Mouse (Mus musculus) heart, postnatal 0 days (tissue): Measurements from ENCODE around the gene Eif5a2. TPM values are rescaled to one million over a fixed set of nuclear protein-coding genes. Genes with fewer than 3 reads are reported as not detected.

Experiments
- ATAC-seq: fragments of 200-750 bp; cut with Nextera tagmentation; 2 replicates; pipeline ENCODE4 v1.8.0; 2017; ENCODE audit warnings: low read depth, moderate number of reproducible peaks, moderate library complexity; ENCODE audit not compliant: insufficient read depth
- DNase-seq: peaks from one replicate; pipeline ENCODE4 v3.0.0-alpha.2; 2016; ENCODE audit warnings: low spot score
- H3K27ac ChIP-seq: fragments of 300-500 bp; sonication (generic); 2 replicates; pipeline ENCODE4 v1.5.1; 2014; ENCODE audit warnings: low read depth, mild to moderate bottlenecking
- H3K27me3 ChIP-seq: fragments of 300-500 bp; sonication (generic); 2 replicates; pipeline ENCODE4 v1.6.1; 2014; ENCODE audit warnings: low read length, mixed read lengths; ENCODE audit not compliant: control insufficient read depth, insufficient read depth
- H3K36me3 ChIP-seq: fragments of 300-500 bp; sonication (generic); replicated peaks from 2 replicates; pipeline ENCODE4 v1.6.1; 2014; ENCODE audit warnings: low read length, mixed read lengths; ENCODE audit not compliant: control insufficient read depth, insufficient read depth
- H3K4me1 ChIP-seq: fragments of 300-500 bp; sonication (generic); 2 replicates; pipeline ENCODE4 v1.6.1; 2014; ENCODE audit warnings: antibody characterized with exemption; ENCODE audit not compliant: control insufficient read depth, insufficient read depth
- H3K4me2 ChIP-seq: fragments of 300-500 bp; sonication (generic); 2 replicates; pipeline ENCODE4 v1.6.1; 2014; ENCODE audit warnings: low read depth, mild to moderate bottlenecking, low read length, moderate library complexity
- H3K4me3 ChIP-seq: fragments of 300-500 bp; sonication (generic); 2 replicates; pipeline ENCODE4 v1.5.1; 2014; ENCODE audit warnings: low read depth, low read length
- H3K9ac ChIP-seq: fragments of 300-500 bp; sonication (generic); replicated peaks from 2 replicates; pipeline ENCODE4 v1.6.1; 2014; ENCODE audit warnings: low read depth, low read length, mixed read lengths
- H3K9me3 ChIP-seq: fragments of 300-500 bp; sonication (generic); replicated peaks from 2 replicates; pipeline ENCODE4 v1.6.1; 2016; ENCODE audit warnings: low read length; ENCODE audit not compliant: control insufficient read depth
- CTCF ChIP-seq: IDR thresholded peaks from 2 replicates; pipeline ENCODE4 v1.5.1; 2016; ENCODE audit warnings: antibody characterized with exemption, control low read depth, low read depth
- EP300 ChIP-seq: IDR thresholded peaks from 2 replicates; pipeline ENCODE4 v1.6.1; 2016; ENCODE audit warnings: antibody characterized with exemption, low read depth
- WGBS: fragments of 180-500 bp; shearing (Covaris S2); extraction: QIAGEN DNeasy Blood & Tissue Kit; methylation state at CpG from one replicate; pipeline ENCODE4 v1.1.7; 2014; 5-methylcytosine and 5-hydroxymethylcytosine counted together
- polyA plus RNA-seq: library from polyadenylated mRNA; unstranded; fragments of >200 nt; fragmentation: Nextera tagmentation; extraction: Ambion mirVana; gene quantifications from 2 replicates; pipeline ENCODE4 v1.2.1, GENCODE M21; 2015
- total RNA-seq: library from RNA; depleted of rRNA; stranded (reverse); fragments of >200 nt; gene quantifications from 2 replicates; pipeline ENCODE4 v1.2.3, GENCODE M21; 2014; ENCODE audit warnings: low replicate concordance

Gene Eif5a2
- total and polyA plus RNA-seq, 2 experiments from 2014 or later, result 5.2 to 5.9 TPM

GRCm38 (mm10) chr3:28814361-28814760 is 33.3 kb downstream of the Eif5a2 start:
- ATAC-seq (no peak), DNase-seq (peak; percentile 45)
- H3K9ac ChIP-seq, result no peak overlapping the region
- H3K4me3 ChIP-seq, result no peak overlapping the region
- no peaks in the 10 kb centered on the region for H3K4me1 ChIP-seq
- no peak overlapping the region for H3K27ac ChIP-seq
- no peaks in the 10 kb centered on the region for H3K27me3 ChIP-seq
- TF ChIP-seq CTCF (peak; percentile 72), EP300 (no peak)
- H3K36me3 ChIP-seq, result no peaks in the 10 kb centered on the region
- no peaks in the 10 kb centered on the region for H3K9me3 ChIP-seq
- 7% methylated on average over 4 of the region's 4 CpGs for WGBS
- H3K4me2 ChIP-seq, result no peak overlapping the region

GRCm38 (mm10) chr3:28816010-28816540 is 35.0 kb downstream of the Eif5a2 start:
- H3K9ac ChIP-seq, result no peak overlapping the region
- no peaks in the 10 kb centered on the region for H3K9me3 ChIP-seq
- no peak overlapping the region for H3K4me3 ChIP-seq
- no peak for ATAC-seq
- 68% methylated on average over 4 of the region's 4 CpGs for WGBS
- H3K4me2 ChIP-seq, result no peak overlapping the region
- no peaks in the 10 kb centered on the region for H3K27me3 ChIP-seq
- H3K36me3 ChIP-seq, result no peaks in the 10 kb centered on the region
- DNase-seq, result no peak
- H3K27ac ChIP-seq, result no peak overlapping the region
- TF ChIP-seq CTCF (no peak), EP300 (no peak)
- no peaks in the 10 kb centered on the region for H3K4me1 ChIP-seq

- ATAC-seq (no peak), DNase-seq (no peak)
- Histone ChIP-seq H3K4me1 (no peaks in the 10 kb centered on the region), H3K27me3 (no peaks in the 10 kb centered on the region), H3K9me3 (no peaks in the 10 kb centered on the region), H3K4me3 (no peak overlapping the region), H3K27ac (no peak overlapping the region), H3K9ac (no peak overlapping the region), H3K4me2 (no peak overlapping the region), H3K36me3 (no peaks in the 10 kb centered on the region)
- no peak for TF ChIP-seq EP300
- TF ChIP-seq CTCF, result no peak
- 69% methylated on average over 1 of the region's 1 CpGs for WGBS
Measured at GRCm38 (mm10) chr3:28826272-28826671, 45.2 kb downstream of the Eif5a2 start.

GRCm38 (mm10) chr3:28827605-28828004 is 46.5 kb downstream of the Eif5a2 start:
- ATAC-seq, result no peak
- no peak overlapping the region for H3K4me3 ChIP-seq
- TF ChIP-seq CTCF, result no peak
- no peak for TF ChIP-seq EP300
- H3K9me3 ChIP-seq, result no peaks in the 10 kb centered on the region
- H3K27ac ChIP-seq, result no peak overlapping the region
- 83% methylated on average over 2 of the region's 2 CpGs for WGBS
- no peak for DNase-seq
- H3K36me3 ChIP-seq, result no peaks in the 10 kb centered on the region
- no peak overlapping the region for H3K4me2 ChIP-seq
- no peaks in the 10 kb centered on the region for H3K27me3 ChIP-seq
- H3K4me1 ChIP-seq, result no peaks in the 10 kb centered on the region
- H3K9ac ChIP-seq, result no peak overlapping the region

- WGBS, result 83% methylated on average over 2 of the region's 2 CpGs
- no peaks in the 10 kb centered on the region for H3K27me3 ChIP-seq
Measured at GRCm38 (mm10) chr3:28829454-28829853, 48.4 kb downstream of the Eif5a2 start.

GRCm38 (mm10) chr3:28836796-28837371 is 55.8 kb downstream of the Eif5a2 start:
- TF ChIP-seq EP300 (no peak), CTCF (no peak)
- 64% methylated on average over 2 of the region's 2 CpGs for WGBS
- H3K27me3 ChIP-seq, result no peaks in the 10 kb centered on the region

More at GRCm38 (mm10) chr3:28829454-28829853, 48.4 kb downstream of the Eif5a2 start:
- H3K36me3 ChIP-seq, result no peaks in the 10 kb centered on the region
- ATAC-seq, result no peak
- no peak overlapping the region for H3K4me3 ChIP-seq
- no peak overlapping the region for H3K9ac ChIP-seq
- H3K4me1 ChIP-seq, result no peaks in the 10 kb centered on the region
- H3K27ac ChIP-seq, result no peak overlapping the region
- TF ChIP-seq CTCF (no peak), EP300 (no peak)
- no peak overlapping the region for H3K4me2 ChIP-seq
- no peak for DNase-seq
- no peaks in the 10 kb centered on the region for H3K9me3 ChIP-seq

More at GRCm38 (mm10) chr3:28836796-28837371, 55.8 kb downstream of the Eif5a2 start:
- Histone ChIP-seq H3K4me1 (no peaks in the 10 kb centered on the region), H3K4me2 (no peak overlapping the region), H3K27ac (no peak overlapping the region), H3K4me3 (no peak overlapping the region), H3K9me3 (no peaks in the 10 kb centered on the region), H3K36me3 (no peaks in the 10 kb centered on the region), H3K9ac (no peak overlapping the region)
- DNase-seq (no peak), ATAC-seq (no peak)
